Mouse (Mus musculus) neural tube, embryonic 13.5 days (tissue): Measurements from ENCODE around the gene Itsn1. TPM values are rescaled to one million over a fixed set of nuclear protein-coding genes. Genes with fewer than 3 reads are reported as not detected.
A peak's percentile ranks its signal among the peaks of the same experiment; 100 is the strongest.

Experiments
- ATAC-seq: fragments of 200-750 bp; cut with Nextera tagmentation; 2 replicates; pipeline ENCODE4 v1.8.0; 2017; ENCODE audit warnings: low read depth, mild to moderate bottlenecking, moderate TSS enrichment, moderate library complexity
- H3K27ac ChIP-seq: fragments of 300-500 bp; sonication (generic); replicated peaks from 2 replicates; pipeline ENCODE4 v1.5.1; 2015; ENCODE audit warnings: moderate library complexity, mild to moderate bottlenecking, inconsistent platforms
- H3K27me3 ChIP-seq: fragments of 300-500 bp; sonication (generic); 2 replicates; pipeline ENCODE4 v1.6.1; 2015; ENCODE audit warnings: mild to moderate bottlenecking, inconsistent platforms
- H3K36me3 ChIP-seq: fragments of 300-500 bp; sonication (generic); 2 replicates; pipeline ENCODE4 v1.6.1; 2015; ENCODE audit warnings: mild to moderate bottlenecking, inconsistent platforms
- H3K4me1 ChIP-seq: fragments of 300-500 bp; sonication (generic); replicated peaks from 2 replicates; pipeline ENCODE4 v1.6.1; 2015; ENCODE audit warnings: inconsistent platforms
- H3K4me2 ChIP-seq: fragments of 300-500 bp; sonication (generic); 2 replicates; pipeline ENCODE4 v1.6.1; 2015; ENCODE audit warnings: inconsistent platforms, mild to moderate bottlenecking, moderate library complexity
- H3K4me3 ChIP-seq: fragments of 300-500 bp; sonication (generic); 2 replicates; pipeline ENCODE4 v1.5.1; 2015; ENCODE audit warnings: mild to moderate bottlenecking, inconsistent platforms
- H3K9ac ChIP-seq: fragments of 300-500 bp; sonication (generic); 2 replicates; pipeline ENCODE4 v1.6.1; 2015; ENCODE audit warnings: moderate library complexity, mild to moderate bottlenecking, inconsistent platforms
- H3K9me3 ChIP-seq: fragments of 300-500 bp; sonication (generic); 2 replicates; pipeline ENCODE4 v1.6.1; 2016; ENCODE audit warnings: inconsistent platforms
- WGBS: fragments of 180-500 bp; shearing (Covaris S2); methylation state at CpG from one replicate; pipeline ENCODE4 v1.1.7; 2015; 5-methylcytosine and 5-hydroxymethylcytosine counted together
- polyA plus RNA-seq: library from polyadenylated mRNA; unstranded; fragments of >200 nt; fragmentation: Nextera tagmentation; extraction: Ambion mirVana; gene quantifications from 2 replicates; pipeline ENCODE4 v1.2.1, GENCODE M21; 2015

The Itsn1 gene
- polyA plus RNA-seq, 1 experiment from 2014 or later, result 60.4 TPM

GRCm38 (mm10) chr16:91888368-91888767 is 159.3 kb downstream of the Itsn1 start:
- Histone ChIP-seq H3K27ac (no peak overlapping the region), H3K4me2 (no peak overlapping the region), H3K27me3 (no peaks in the 10 kb centered on the region), H3K4me1 (peaks cover 27% of the 10 kb centered on the region), H3K36me3 (peaks cover 33% of the 10 kb centered on the region), H3K9me3 (no peaks in the 10 kb centered on the region), H3K4me3 (no peak overlapping the region), H3K9ac (no peak overlapping the region)
- 84% methylated on average over 3 of the region's 3 CpGs for WGBS
- ATAC-seq, result no peak

GRCm38 (mm10) chr16:91889831-91890230 is 160.8 kb downstream of the Itsn1 start:
- 56% methylated on average over 12 of the region's 12 CpGs for whole genome bisulfite sequencing
- Histone ChIP-seq H3K4me3 (no peak overlapping the region), H3K4me1 (peaks cover 23% of the 10 kb centered on the region), H3K27me3 (no peaks in the 10 kb centered on the region), H3K4me2 (no peak overlapping the region), H3K27ac (0 out of 2 replicates have a peak overlapping the region, but pooled peaks have one; percentile 18), H3K9me3 (no peaks in the 10 kb centered on the region), H3K9ac (no peak overlapping the region), H3K36me3 (peaks cover 46% of the 10 kb centered on the region)
- ATAC-seq, result 0 out of 2 replicates have a peak, but pooled peaks have one; percentile 21

GRCm38 (mm10) chr16:91891218-91891617 is 162.1 kb downstream of the Itsn1 start:
- WGBS, result 89% methylated on average over 11 of the region's 11 CpGs
- Histone ChIP-seq H3K27me3 (no peaks in the 10 kb centered on the region), H3K4me3 (no peak overlapping the region), H3K27ac (no peak overlapping the region), H3K36me3 (peaks cover 57% of the 10 kb centered on the region), H3K4me2 (no peak overlapping the region), H3K9ac (no peak overlapping the region), H3K4me1 (peaks cover 15% of the 10 kb centered on the region; the same call in 1 of the 2 replicates), H3K9me3 (no peaks in the 10 kb centered on the region)
- no peak for ATAC-seq

GRCm38 (mm10) chr16:91896426-91896830 is 167.3 kb downstream of the Itsn1 start:
- H3K9me3 ChIP-seq, result no peaks in the 10 kb centered on the region
- no peak overlapping the region for H3K9ac ChIP-seq
- H3K27me3 ChIP-seq, result no peaks in the 10 kb centered on the region
- no peak overlapping the region for H3K4me2 ChIP-seq
- peak overlapping the region; percentile 56 for H3K27ac ChIP-seq
- H3K36me3 ChIP-seq, result peaks cover 63% of the 10 kb centered on the region
- ATAC-seq, result 0 out of 2 replicates have a peak, but pooled peaks have one; percentile 59
- H3K4me3 ChIP-seq, result no peak overlapping the region
- H3K4me1 ChIP-seq, result peaks cover 21% of the 10 kb centered on the region
- 53% methylated on average over 6 of the region's 6 CpGs for WGBS

- Histone ChIP-seq H3K4me3 (no peak overlapping the region), H3K4me1 (peaks cover 21% of the 10 kb centered on the region), H3K27me3 (no peaks in the 10 kb centered on the region), H3K9ac (no peak overlapping the region), H3K36me3 (peaks cover 73% of the 10 kb centered on the region), H3K9me3 (no peaks in the 10 kb centered on the region), H3K27ac (peak overlapping the region; percentile 29; the same call in 1 of the 2 replicates), H3K4me2 (no peak overlapping the region)
- no peak for ATAC-seq
- WGBS, result 59% methylated on average over 22 of the region's 22 CpGs
Observed at GRCm38 (mm10) chr16:91898850-91899848, 170.1 kb downstream of the Itsn1 start.

- H3K4me1 ChIP-seq, result peaks cover 21% of the 10 kb centered on the region
- H3K9ac ChIP-seq, result no peak overlapping the region
- H3K27me3 ChIP-seq, result no peaks in the 10 kb centered on the region
- no peak for ATAC-seq
- H3K4me3 ChIP-seq, result no peak overlapping the region
- no peak overlapping the region for H3K27ac ChIP-seq
- H3K36me3 ChIP-seq, result peaks cover 70% of the 10 kb centered on the region
- H3K9me3 ChIP-seq, result no peaks in the 10 kb centered on the region
- no peak overlapping the region for H3K4me2 ChIP-seq
- 60% methylated on average over 11 of the region's 11 CpGs for WGBS
Observed at GRCm38 (mm10) chr16:91900274-91900673, 171.2 kb downstream of the Itsn1 start.

- peaks cover 7% of the 10 kb centered on the region for H3K4me1 ChIP-seq
- H3K36me3 ChIP-seq, result peaks cover 66% of the 10 kb centered on the region
- ATAC-seq, result no peak
- no peak overlapping the region for H3K9ac ChIP-seq
- H3K4me2 ChIP-seq, result no peak overlapping the region
- no peak overlapping the region for H3K27ac ChIP-seq
- no peak overlapping the region for H3K4me3 ChIP-seq
- H3K9me3 ChIP-seq, result no peaks in the 10 kb centered on the region
- no peaks in the 10 kb centered on the region for H3K27me3 ChIP-seq
- 89% methylated on average over 13 of the region's 13 CpGs for WGBS
Observed at GRCm38 (mm10) chr16:91903801-91904506, 174.9 kb downstream of the Itsn1 start.

GRCm38 (mm10) chr16:91905127-91905860 is 176.2 kb downstream of the Itsn1 start:
- Histone ChIP-seq H3K36me3 (peaks cover 71% of the 10 kb centered on the region), H3K9ac (no peak overlapping the region), H3K27ac (no peak overlapping the region), H3K9me3 (no peaks in the 10 kb centered on the region), H3K27me3 (no peaks in the 10 kb centered on the region), H3K4me2 (no peak overlapping the region), H3K4me1 (no peaks in the 10 kb centered on the region), H3K4me3 (no peak overlapping the region)
- ATAC-seq, result no peak
- 79% methylated on average over 11 of the region's 11 CpGs for WGBS

GRCm38 (mm10) chr16:91905987-91906386 is 176.9 kb downstream of the Itsn1 start:
- Histone ChIP-seq H3K9me3 (no peaks in the 10 kb centered on the region), H3K27ac (no peak overlapping the region), H3K9ac (no peak overlapping the region), H3K4me1 (no peaks in the 10 kb centered on the region), H3K27me3 (no peaks in the 10 kb centered on the region), H3K4me2 (no peak overlapping the region), H3K4me3 (no peak overlapping the region), H3K36me3 (peaks cover 69% of the 10 kb centered on the region)
- no peak for ATAC-seq
- 90% methylated on average over 10 of the region's 10 CpGs for WGBS

- Histone ChIP-seq H3K36me3 (peaks cover 65% of the 10 kb centered on the region), H3K4me2 (no peak overlapping the region), H3K4me1 (no peaks in the 10 kb centered on the region), H3K9ac (no peak overlapping the region), H3K9me3 (no peaks in the 10 kb centered on the region), H3K4me3 (no peak overlapping the region), H3K27ac (no peak overlapping the region), H3K27me3 (no peaks in the 10 kb centered on the region)
- WGBS, result 89% methylated on average over 5 of the region's 5 CpGs
- no peak for ATAC-seq
Observed at GRCm38 (mm10) chr16:91906672-91907071, 177.6 kb downstream of the Itsn1 start.

GRCm38 (mm10) chr16:91907158-91907557 is 178.1 kb downstream of the Itsn1 start:
- WGBS, result 79% methylated on average over 11 of the region's 11 CpGs
- H3K36me3 ChIP-seq, result peaks cover 65% of the 10 kb centered on the region

More at GRCm38 (mm10) chr16:91907158-91907557, 178.1 kb downstream of the Itsn1 start:
- Histone ChIP-seq H3K4me1 (no peaks in the 10 kb centered on the region), H3K4me3 (no peak overlapping the region), H3K27me3 (no peaks in the 10 kb centered on the region), H3K9me3 (no peaks in the 10 kb centered on the region), H3K9ac (no peak overlapping the region), H3K4me2 (no peak overlapping the region), H3K27ac (no peak overlapping the region)
- no peak for ATAC-seq
